Mouse (Mus musculus) spleen, postnatal 10 days (tissue): ENCODE measurements at regions not wholly inside any gene's neighbourhood (a gene's known extent, or its start where the extent isn't known, plus 50 kb on each side); places are given as distances from the start of the nearest gene placed in this dataset.

ENCODE experiments used
- DNase-seq, 2 experiments: peaks; one replicate each; pipeline ENCODE4 v3.0.0; 2021 to 2022; ENCODE audit warnings: low spot score in 2 of 2

GRCm38 (mm10) chr4:97132650-97133049 lies 50.3 kb downstream of the Gm10192 start:
- no peak for DNase-seq

- no peak for DNase-seq
Measured at GRCm38 (mm10) chr4:97127780-97128179, 55.2 kb downstream of the Gm10192 start.

- DNase-seq: no peak
Measured at GRCm38 (mm10) chr4:97123861-97124260, 59.1 kb downstream of the Gm10192 start.

GRCm38 (mm10) chr4:97121952-97122351 lies 61.0 kb downstream of the Gm10192 start:
- no peak for DNase-seq

- DNase-seq: no peak
Measured at GRCm38 (mm10) chr4:97119459-97119858, 63.5 kb downstream of the Gm10192 start.

GRCm38 (mm10) chr4:97117016-97117415 lies 66.0 kb downstream of the Gm10192 start:
- DNase-seq: no peak

GRCm38 (mm10) chr4:97102752-97103052 lies 80.3 kb downstream of the Gm10192 start:
- no peak for DNase-seq

GRCm38 (mm10) chr4:97101911-97102751 lies 80.8 kb downstream of the Gm10192 start:
- no peak for DNase-seq

GRCm38 (mm10) chr4:97099721-97100120 lies 83.2 kb downstream of the Gm10192 start:
- DNase-seq: no peak

GRCm38 (mm10) chr4:97093576-97093975 lies 89.4 kb downstream of the Gm10192 start:
- no peak for DNase-seq

- DNase-seq: no peak
Measured at GRCm38 (mm10) chr4:97050735-97051134, 132.2 kb downstream of the Gm10192 start.

GRCm38 (mm10) chr4:97049045-97049674 lies 133.8 kb downstream of the Gm10192 start:
- no peak for DNase-seq

- peak in 1 of 2 experiments; percentile 12 for DNase-seq
Measured at GRCm38 (mm10) chr4:97037693-97038348, 145.1 kb downstream of the Gm10192 start.

GRCm38 (mm10) chr4:97028938-97029337 lies 154.0 kb downstream of the Gm10192 start:
- no peak for DNase-seq

- DNase-seq: no peak
Measured at GRCm38 (mm10) chr4:97025446-97026040, 157.4 kb downstream of the Gm10192 start.

GRCm38 (mm10) chr4:97001321-97001720 lies 181.6 kb downstream of the Gm10192 start:
- no peak for DNase-seq

GRCm38 (mm10) chr4:96980311-96980710 lies 195.3 kb upstream of the Gm12695 start:
- DNase-seq: no peak

- DNase-seq: no peak
Measured at GRCm38 (mm10) chr4:96979876-96980275, 194.9 kb upstream of the Gm12695 start.

GRCm38 (mm10) chr4:96974935-96975334 lies 189.9 kb upstream of the Gm12695 start:
- DNase-seq: no peak

- DNase-seq: no peak
Measured at GRCm38 (mm10) chr4:96973804-96974203, 188.8 kb upstream of the Gm12695 start.

GRCm38 (mm10) chr4:96969199-96969598 lies 184.2 kb upstream of the Gm12695 start:
- no peak for DNase-seq

- no peak for DNase-seq
Measured at GRCm38 (mm10) chr4:96968545-96969164, 183.7 kb upstream of the Gm12695 start.
